Mouse (Mus musculus) ovary, adult 2 months (tissue): ENCODE data around the gene Ap1g1. TPM values are rescaled to one million over a fixed set of nuclear protein-coding genes. Genes with fewer than 3 reads are reported as not detected.

Source experiments
- polyA plus RNA-seq: library from polyadenylated mRNA; depleted of rRNA; stranded (reverse); fragments of >200 nt; gene quantifications from 2 replicates; pipeline ENCODE4 v1.2.3, GENCODE M21; 2012; rRNA removed

Ap1g1 gene
- polyA plus RNA-seq, result 23.4 and 34.1 TPM in 2 replicates

GRCm38 (mm10) chr8:109778280-109778977, at the start of gene Ap1g1:
Gene Ap1g1, plus strand, starts transcription at chr8:109778554.

GRCm38 (mm10) chr8:109737237-109738048, 40.9 kb upstream of the Ap1g1 start, which contains the start of gene Atxn1l:
Gene Atxn1l, minus strand, starts transcription at chr8:109737739.

GRCm38 (mm10) chr8:109868003-109868679, 89.8 kb downstream of the Ap1g1 start, which contains the start of gene Phlpp2:
Gene Phlpp2, plus strand, starts transcription at chr8:109868542.

Other genes starting within 250 kb of the Ap1g1 start
- gene Dhx38, start 212.7 kb upstream of the Ap1g1 start, polyA plus RNA-seq, result 22.5 and 22.6 TPM in 2 replicates
- 3.8 and 5.0 TPM in 2 replicates for gene Txnl4b, start 212.7 kb upstream of the Ap1g1 start, polyA plus RNA-seq
- 153 and 154 TPM in 2 replicates for gene Hp, start 199.4 kb upstream of the Ap1g1 start, polyA plus RNA-seq
- gene Dhodh, start 169.9 kb upstream of the Ap1g1 start, polyA plus RNA-seq, result 34.4 and 39.5 TPM in 2 replicates
- gene Pkd1l3, start 164.0 kb upstream of the Ap1g1 start, polyA plus RNA-seq, result 0.07 and 0.18 TPM in 2 replicates
- 30.8 and 35.9 TPM in 2 replicates for gene Ist1, start 85.3 kb upstream of the Ap1g1 start, polyA plus RNA-seq
- 13.0 and 13.5 TPM in 2 replicates for gene Zfp821, start 73.0 kb upstream of the Ap1g1 start, polyA plus RNA-seq
- 26.1 and 30.1 TPM in 2 replicates for gene Atxn1l, start 40.8 kb upstream of the Ap1g1 start, polyA plus RNA-seq
- 9.4 and 10.6 TPM in 2 replicates for gene Phlpp2, start 90.0 kb downstream of the Ap1g1 start, polyA plus RNA-seq
- gene Marveld3, start 183.6 kb downstream of the Ap1g1 start, polyA plus RNA-seq, result 2.6 and 5.7 TPM in 2 replicates
- gene Tat, start 211.9 kb downstream of the Ap1g1 start, polyA plus RNA-seq, result 0.35 and 0.81 TPM in 2 replicates